8 mouse cellular contexts compared by ENCODE assay signal in genomic region chr2:120730639-120731166, GRCm38 (mm10).
DNase-seq lines count a peak whose midpoint lies in the region; ATAC-seq lines count a peak whose summit lies in the region.

No protein-coding gene starts in this region.

- DNase-seq in kidney, adult 11 months: no peak
- DNase-seq in MN1 (ENCODE audit: low spot score): peak; percentile 16
- DNase-seq in embryonic facial prominence, embryonic 10.5 days (ENCODE audit: low spot score): no peak
- no peak for DNase-seq in hindbrain, embryonic 14.5 days (ENCODE audit: low spot score)
- DNase-seq in lung, postnatal 25 days (ENCODE audit: low spot score): peak; percentile 13
- DNase-seq in splenic B cell, adult 2 months (ENCODE audit: low read depth, low spot score): peak; percentile 18
- DNase-seq in layer of hippocampus, adult 18-20 months (ENCODE audit: low spot score in 2 of 2): no peak

- H3K36me3 ChIP-seq in kidney, embryonic 16.5 days (ENCODE audit: insufficient read depth, low read length): peaks cover 29% of the 10 kb centered on the region
- H3K36me3 ChIP-seq in embryonic facial prominence, embryonic 10.5 days (replicated peaks): peaks cover 32% of the 10 kb centered on the region
- H3K36me3 ChIP-seq in hindbrain, embryonic 14.5 days (replicated peaks; ENCODE audit: control insufficient read depth, insufficient read depth): peaks cover 35% of the 10 kb centered on the region
- no peaks in the 10 kb centered on the region; the same call in 1 of the 2 replicates for H3K36me3 ChIP-seq in splenic B cell, adult 2 months (ENCODE audit: control insufficient read depth, insufficient read depth, low read length, poor library complexity, severe bottlenecking)

- H3K4me1 ChIP-seq in kidney, embryonic 16.5 days (ENCODE audit: insufficient read depth, low read length): peaks cover 27% of the 10 kb centered on the region
- peaks cover 35% of the 10 kb centered on the region for H3K4me1 ChIP-seq in embryonic facial prominence, embryonic 10.5 days
- H3K4me1 ChIP-seq in hindbrain, embryonic 14.5 days (replicated peaks; ENCODE audit: control insufficient read depth, insufficient read depth, low read length): peaks cover 24% of the 10 kb centered on the region

- peak; percentile 52 for ATAC-seq in kidney, embryonic 16.5 days (ENCODE audit: low FRiP score, low TSS enrichment)
- peak; percentile 55 for ATAC-seq in hindbrain, embryonic 14.5 days (ENCODE audit: low FRiP score)

- H3K4me3 ChIP-seq in kidney, embryonic 16.5 days (ENCODE audit: low read length): peak overlapping the region; percentile 90
- peak overlapping the region; percentile 100 for H3K4me3 ChIP-seq in embryonic facial prominence, embryonic 10.5 days
- peak overlapping the region; percentile 96 for H3K4me3 ChIP-seq in hindbrain, embryonic 14.5 days (replicated peaks; ENCODE audit: low read length)

- H3K9me3 ChIP-seq in kidney, embryonic 16.5 days (ENCODE audit: low read length): no peaks in the 10 kb centered on the region
- H3K9me3 ChIP-seq in embryonic facial prominence, embryonic 10.5 days: no peaks in the 10 kb centered on the region
- H3K9me3 ChIP-seq in hindbrain, embryonic 14.5 days (ENCODE audit: control insufficient read depth, low read length): no peaks in the 10 kb centered on the region

- WGBS in kidney, embryonic 16.5 days: under 1% methylated on average over 50 of the region's 50 CpGs
- WGBS in embryonic facial prominence, embryonic 10.5 days: under 1% methylated on average over 50 of the region's 50 CpGs
- WGBS in hindbrain, embryonic 14.5 days: under 1% methylated on average over 48 of the region's 50 CpGs

- peak overlapping the region; percentile 75 for H3K4me2 ChIP-seq in kidney, embryonic 16.5 days (replicated peaks; ENCODE audit: low read depth, low read length)
- peak overlapping the region; percentile 100 for H3K4me2 ChIP-seq in hindbrain, embryonic 14.5 days (replicated peaks)

- H3K27ac ChIP-seq in kidney, embryonic 16.5 days (ENCODE audit: low read length): peak overlapping the region; percentile 88
- peak overlapping the region; percentile 91 for H3K27ac ChIP-seq in embryonic facial prominence, embryonic 10.5 days (replicated peaks)
- peak overlapping the region; percentile 88 for H3K27ac ChIP-seq in hindbrain, embryonic 14.5 days

- H3K27me3 ChIP-seq in kidney, embryonic 16.5 days (ENCODE audit: insufficient read depth, low read length): no peaks in the 10 kb centered on the region
- no peaks in the 10 kb centered on the region for H3K27me3 ChIP-seq in embryonic facial prominence, embryonic 10.5 days (replicated peaks; ENCODE audit: low read depth, poor library complexity, severe bottlenecking)
- no peaks in the 10 kb centered on the region for H3K27me3 ChIP-seq in hindbrain, embryonic 14.5 days (ENCODE audit: control insufficient read depth, insufficient read depth, low read length)
- H3K27me3 ChIP-seq in splenic B cell, adult 2 months (ENCODE audit: control insufficient read depth, insufficient read depth, low read length, poor library complexity, severe bottlenecking): no peaks in the 10 kb centered on the region

- peak overlapping the region; percentile 93 for H3K9ac ChIP-seq in kidney, embryonic 16.5 days (replicated peaks; ENCODE audit: low read length)
- peak overlapping the region; percentile 91 for H3K9ac ChIP-seq in hindbrain, embryonic 14.5 days

Comparison
In these comparisons a context has a peak if more than half of its experiments do, and no peak if none do; other contexts are left out.
1. DNase-seq: peak in MN1 (single experiment), lung, postnatal 25 days (single experiment) and splenic B cell, adult 2 months (single experiment); none in kidney, adult 11 months (single experiment), embryonic facial prominence, embryonic 10.5 days (single experiment), hindbrain, embryonic 14.5 days (single experiment) and layer of hippocampus, adult 18-20 months (0 of 2).
2. Peak in every context shown above with its lines, with median percentiles within 50 percentile points of each other: H3K27ac ChIP-seq and H3K4me3 ChIP-seq.